Mouse (Mus musculus) heart, adult 2 months (tissue): ENCODE measurements around the gene Dyrk3.

Source experiments
- CTCF ChIP-seq: fragments of 200-600 bp; IDR thresholded peaks from 2 replicates; pipeline ENCODE4 v1.8.1; 2022; ENCODE audit warnings: antibody characterized with exemption, mild to moderate bottlenecking, moderate library complexity
- POLR2A ChIP-seq: fragments of 200-500 bp; IDR thresholded peaks from 2 replicates; pipeline ENCODE4 v1.6.1; 2011; ENCODE audit warnings: mild to moderate bottlenecking, low read depth, low read length, control low read depth; ENCODE audit not compliant: insufficient read depth

DNA sequence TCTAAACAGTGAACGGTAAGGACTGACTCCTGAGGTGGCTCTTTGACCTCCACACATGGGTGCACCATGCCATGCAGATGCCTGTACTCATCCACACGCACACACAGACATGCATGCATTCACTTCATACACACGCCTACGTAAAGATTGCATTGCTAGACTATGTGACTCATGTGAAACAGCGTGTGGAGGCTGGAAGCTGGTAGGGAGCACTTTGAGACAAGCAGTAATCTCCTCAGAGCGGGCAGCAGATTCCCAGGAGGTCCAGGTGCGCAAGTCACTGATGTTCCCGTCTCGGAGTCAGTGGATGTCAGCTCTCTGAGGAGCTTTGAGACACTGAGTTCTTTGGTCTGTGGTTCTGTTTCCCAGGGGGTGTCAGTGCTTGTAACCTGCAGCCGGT, 29.5 kb upstream of the Dyrk3 start:
- TF ChIP-seq POLR2A (no peak), CTCF (no peak)
